Mouse (Mus musculus): ENCODE results near the gene Pck1. TPM values are rescaled to one million over a fixed set of nuclear protein-coding genes. Genes with fewer than 3 reads are reported as not detected.
A peak's percentile ranks its signal among the peaks of the same experiment; 100 is the strongest.

Gene Pck1
- polyA plus RNA-seq, 1 experiment from 2014 or later, result 0.08 TPM

DNA sequence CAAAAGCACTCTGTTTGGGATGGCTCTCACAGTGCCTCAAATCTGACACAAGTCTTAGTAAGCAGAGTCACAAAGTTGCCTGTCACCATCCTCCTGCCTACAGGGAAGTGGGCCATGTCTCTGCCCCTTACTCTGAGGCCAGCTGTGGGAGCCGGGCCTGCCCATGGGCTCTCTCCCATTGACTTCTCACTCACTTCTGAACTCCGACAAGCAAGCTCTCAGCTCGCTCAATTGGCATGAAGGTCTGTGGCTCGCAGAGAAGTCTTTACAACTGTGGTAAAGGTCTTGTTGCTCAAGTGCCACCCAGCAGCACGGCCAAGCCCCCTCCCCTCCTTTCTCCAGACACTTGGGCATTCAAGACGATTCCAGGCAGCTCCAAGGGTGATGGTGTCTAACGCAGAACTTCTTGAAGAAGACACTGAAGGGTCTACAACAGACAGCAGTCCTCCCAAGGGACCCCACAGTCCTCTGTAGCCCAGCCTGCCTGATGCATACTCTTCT lies 1.0 kb upstream of the Pck1 start:
- 84% methylated on average over 7 of the region's 7 CpGs for WGBS
- H3K4me1 ChIP-seq (replicated peaks), result no peaks in the 10 kb centered on the region
- no peaks in the 10 kb centered on the region for H3K36me3 ChIP-seq
- no peak for ATAC-seq (ENCODE audit: insufficient number of reproducible peaks, insufficient read depth, low FRiP score, low TSS enrichment, low read depth)
- H3K9ac ChIP-seq (replicated peaks), result no peak overlapping the region
- H3K27me3 ChIP-seq, result peaks cover 6% of the 10 kb centered on the region; the same call in 1 of the 2 replicates
- H3K4me2 ChIP-seq, result no peak overlapping the region
- no peak overlapping the region for H3K27ac ChIP-seq
- H3K9me3 ChIP-seq, result no peaks in the 10 kb centered on the region
- H3K4me3 ChIP-seq (replicated peaks), result no peak overlapping the region

DNA sequence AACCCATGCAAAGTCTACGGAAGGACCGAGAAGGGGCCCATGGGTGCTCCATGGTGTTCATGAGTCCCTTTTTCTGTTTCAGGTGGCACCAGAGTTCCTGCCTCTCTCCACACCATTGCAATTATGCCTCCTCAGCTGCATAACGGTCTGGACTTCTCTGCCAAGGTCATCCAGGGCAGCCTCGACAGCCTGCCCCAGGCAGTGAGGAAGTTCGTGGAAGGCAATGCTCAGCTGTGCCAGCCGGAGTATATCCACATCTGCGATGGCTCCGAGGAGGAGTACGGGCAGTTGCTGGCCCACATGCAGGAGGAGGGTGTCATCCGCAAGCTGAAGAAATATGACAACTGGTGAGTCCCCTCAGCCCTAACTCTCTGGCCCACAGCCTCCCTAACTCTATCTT lies 418 bp downstream of the Pck1 start:
- Histone ChIP-seq H3K4me2 (no peak overlapping the region), H3K27ac (no peak overlapping the region), H3K27me3 (peaks cover 6% of the 10 kb centered on the region; the same call in 1 of the 2 replicates), H3K9me3 (no peaks in the 10 kb centered on the region), H3K4me1 (replicated peaks) (no peaks in the 10 kb centered on the region), H3K4me3 (replicated peaks) (no peak overlapping the region), H3K36me3 (no peaks in the 10 kb centered on the region), H3K9ac (replicated peaks) (no peak overlapping the region)
- ATAC-seq (ENCODE audit: insufficient number of reproducible peaks, insufficient read depth, low FRiP score, low TSS enrichment, low read depth), result no peak
- WGBS, result 90% methylated on average over 10 of the region's 10 CpGs

DNA sequence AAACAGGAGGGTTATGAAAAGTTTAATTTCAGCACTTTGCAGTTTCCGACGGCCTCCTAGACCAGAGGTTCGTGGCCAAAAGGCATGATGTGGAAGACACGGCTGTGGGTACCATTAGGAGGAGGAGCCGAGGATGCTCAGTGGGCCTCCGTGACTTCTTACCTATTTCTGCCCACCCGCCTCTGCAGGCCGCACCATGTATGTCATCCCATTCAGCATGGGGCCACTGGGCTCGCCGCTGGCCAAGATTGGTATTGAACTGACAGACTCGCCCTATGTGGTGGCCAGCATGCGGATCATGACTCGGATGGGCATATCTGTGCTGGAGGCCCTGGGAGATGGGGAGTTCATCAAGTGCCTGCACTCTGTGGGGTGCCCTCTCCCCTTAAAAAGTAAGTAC lies 1.7 kb downstream of the Pck1 start:
- no peaks in the 10 kb centered on the region for H3K36me3 ChIP-seq
- peaks cover 4% of the 10 kb centered on the region for H3K4me1 ChIP-seq (replicated peaks)
- no peak overlapping the region for H3K4me3 ChIP-seq (replicated peaks)
- 90% methylated on average over 13 of the region's 13 CpGs for WGBS
- H3K27ac ChIP-seq, result no peak overlapping the region
- no peak overlapping the region for H3K9ac ChIP-seq (replicated peaks)
- H3K9me3 ChIP-seq, result no peaks in the 10 kb centered on the region
- H3K4me2 ChIP-seq, result no peak overlapping the region
- no peak for ATAC-seq (ENCODE audit: insufficient number of reproducible peaks, insufficient read depth, low FRiP score, low TSS enrichment, low read depth)
- H3K27me3 ChIP-seq, result 0 out of 2 replicates have a peak, but pooled peaks cover 6% of the 10 kb centered on the region

DNA sequence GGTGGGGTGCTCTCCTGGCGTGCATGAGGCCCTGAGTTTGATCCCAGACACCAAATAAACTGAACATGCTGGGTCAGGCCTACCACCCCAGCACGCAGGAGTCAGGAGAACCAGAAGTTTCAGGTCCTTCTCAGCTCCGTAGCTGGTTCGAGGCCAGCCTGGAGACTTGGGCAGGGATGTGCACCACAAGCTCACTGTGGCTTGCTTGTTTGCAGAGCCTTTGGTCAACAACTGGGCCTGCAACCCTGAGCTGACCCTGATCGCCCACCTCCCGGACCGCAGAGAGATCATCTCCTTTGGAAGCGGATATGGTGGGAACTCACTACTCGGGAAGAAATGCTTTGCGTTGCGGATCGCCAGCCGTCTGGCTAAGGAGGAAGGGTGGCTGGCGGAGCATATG lies 2.1 kb downstream of the Pck1 start:
- 95% methylated on average over 14 of the region's 14 CpGs for WGBS

DNA sequence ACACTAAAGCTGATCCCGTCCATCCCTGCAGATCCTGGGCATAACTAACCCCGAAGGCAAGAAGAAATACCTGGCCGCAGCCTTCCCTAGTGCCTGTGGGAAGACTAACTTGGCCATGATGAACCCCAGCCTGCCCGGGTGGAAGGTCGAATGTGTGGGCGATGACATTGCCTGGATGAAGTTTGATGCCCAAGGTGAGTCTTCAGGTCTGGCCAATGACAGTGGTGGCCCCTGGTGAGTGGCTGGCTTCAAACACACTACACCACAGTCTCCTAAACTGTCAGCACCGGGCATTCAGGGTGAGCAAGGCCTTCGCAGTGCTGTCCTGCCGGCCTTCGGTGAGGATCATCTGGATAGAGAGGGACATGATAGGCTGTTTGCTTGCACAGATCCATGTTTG lies 3.1 kb downstream of the Pck1 start:
- 90% methylated on average over 10 of the region's 10 CpGs for WGBS
- H3K36me3 ChIP-seq, result no peaks in the 10 kb centered on the region
- no peak for ATAC-seq (ENCODE audit: insufficient number of reproducible peaks, insufficient read depth, low FRiP score, low TSS enrichment, low read depth)
- no peak overlapping the region for H3K4me2 ChIP-seq
- H3K9ac ChIP-seq (replicated peaks), result no peak overlapping the region
- H3K4me3 ChIP-seq (replicated peaks), result no peak overlapping the region
- peaks cover 15% of the 10 kb centered on the region for H3K4me1 ChIP-seq (replicated peaks)
- H3K9me3 ChIP-seq, result no peaks in the 10 kb centered on the region
- no peak overlapping the region for H3K27ac ChIP-seq
- H3K27me3 ChIP-seq, result 0 out of 2 replicates have a peak, but pooled peaks cover 6% of the 10 kb centered on the region

More for the DNA sequence above, 2.1 kb downstream of the Pck1 start:
- Histone ChIP-seq H3K9ac (replicated peaks) (no peak overlapping the region), H3K4me3 (replicated peaks) (no peak overlapping the region), H3K27ac (no peak overlapping the region), H3K4me1 (replicated peaks) (peaks cover 9% of the 10 kb centered on the region), H3K4me2 (no peak overlapping the region), H3K27me3 (0 out of 2 replicates have a peak, but pooled peaks cover 6% of the 10 kb centered on the region), H3K9me3 (no peaks in the 10 kb centered on the region), H3K36me3 (no peaks in the 10 kb centered on the region)
- no peak for ATAC-seq (ENCODE audit: insufficient number of reproducible peaks, insufficient read depth, low FRiP score, low TSS enrichment, low read depth)

DNA sequence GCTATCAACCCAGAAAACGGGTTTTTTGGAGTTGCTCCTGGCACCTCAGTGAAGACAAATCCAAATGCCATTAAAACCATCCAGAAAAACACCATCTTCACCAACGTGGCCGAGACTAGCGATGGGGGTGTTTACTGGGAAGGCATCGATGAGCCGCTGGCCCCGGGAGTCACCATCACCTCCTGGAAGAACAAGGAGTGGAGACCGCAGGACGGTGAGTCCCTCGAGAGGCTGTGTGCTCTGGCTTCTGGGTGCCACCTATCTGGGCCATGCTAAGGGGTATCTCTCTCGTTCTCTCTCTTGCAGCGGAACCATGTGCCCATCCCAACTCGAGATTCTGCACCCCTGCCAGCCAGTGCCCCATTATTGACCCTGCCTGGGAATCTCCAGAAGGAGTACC lies 4.1 kb downstream of the Pck1 start:
- H3K36me3 ChIP-seq, result no peaks in the 10 kb centered on the region
- no peak overlapping the region for H3K9ac ChIP-seq (replicated peaks)
- no peak overlapping the region for H3K4me2 ChIP-seq
- H3K4me1 ChIP-seq (replicated peaks), result peaks cover 22% of the 10 kb centered on the region
- H3K27me3 ChIP-seq, result 0 out of 2 replicates have a peak, but pooled peaks cover 7% of the 10 kb centered on the region
- ATAC-seq (ENCODE audit: insufficient number of reproducible peaks, insufficient read depth, low FRiP score, low TSS enrichment, low read depth), result no peak
- H3K9me3 ChIP-seq, result no peaks in the 10 kb centered on the region
- no peak overlapping the region for H3K4me3 ChIP-seq (replicated peaks)
- no peak overlapping the region for H3K27ac ChIP-seq
- WGBS, result 86% methylated on average over 13 of the region's 13 CpGs

DNA sequence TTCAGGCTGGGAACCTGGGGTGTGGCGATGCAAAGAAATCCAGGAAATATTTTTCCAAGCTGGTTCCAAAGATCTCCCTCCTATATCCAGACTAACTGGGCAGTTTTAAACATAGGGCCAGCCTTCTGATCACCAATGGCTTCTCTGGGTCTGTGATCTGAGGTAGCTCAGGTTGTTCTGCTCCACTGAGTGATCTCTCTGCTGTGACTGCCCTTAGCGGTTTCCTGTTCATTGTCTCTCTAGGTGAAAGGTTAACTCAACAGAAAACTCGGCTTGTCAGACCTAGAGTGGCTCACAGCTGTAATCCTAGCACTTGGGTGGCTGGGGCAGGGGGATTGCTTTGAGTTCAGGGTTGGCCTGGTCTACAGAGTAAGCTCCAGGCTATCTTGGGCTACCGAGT lies 4.5 kb downstream of the Pck1 start:
- no peak for ATAC-seq (ENCODE audit: insufficient number of reproducible peaks, insufficient read depth, low FRiP score, low TSS enrichment, low read depth)
- Histone ChIP-seq H3K9me3 (no peaks in the 10 kb centered on the region), H3K4me1 (replicated peaks) (peaks cover 27% of the 10 kb centered on the region), H3K9ac (replicated peaks) (no peak overlapping the region), H3K4me2 (no peak overlapping the region), H3K4me3 (replicated peaks) (no peak overlapping the region), H3K36me3 (no peaks in the 10 kb centered on the region), H3K27ac (no peak overlapping the region), H3K27me3 (0 out of 2 replicates have a peak, but pooled peaks cover 6% of the 10 kb centered on the region)
- WGBS, result 72% methylated on average over 4 of the region's 4 CpGs

DNA sequence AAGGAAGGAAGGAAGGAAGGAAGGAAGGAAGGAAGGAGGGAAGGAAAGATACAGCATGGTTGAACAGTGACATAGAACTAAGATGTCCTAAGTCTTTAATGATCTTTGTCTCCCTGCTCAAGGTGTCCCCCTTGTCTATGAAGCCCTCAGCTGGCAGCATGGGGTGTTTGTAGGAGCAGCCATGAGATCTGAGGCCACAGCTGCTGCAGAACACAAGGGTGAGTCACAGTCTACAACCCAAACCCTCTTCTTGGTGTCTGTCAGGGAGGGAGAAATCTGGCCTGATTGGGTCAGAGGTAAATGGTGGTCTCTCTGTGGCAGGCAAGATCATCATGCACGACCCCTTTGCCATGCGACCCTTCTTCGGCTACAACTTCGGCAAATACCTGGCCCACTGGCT lies 5.0 kb downstream of the Pck1 start:
- no peak for ATAC-seq (ENCODE audit: insufficient number of reproducible peaks, insufficient read depth, low FRiP score, low TSS enrichment, low read depth)
- 95% methylated on average over 4 of the region's 4 CpGs for WGBS
- Histone ChIP-seq H3K4me3 (replicated peaks) (no peak overlapping the region), H3K9ac (replicated peaks) (no peak overlapping the region), H3K9me3 (no peaks in the 10 kb centered on the region), H3K4me2 (no peak overlapping the region), H3K27ac (no peak overlapping the region), H3K36me3 (no peaks in the 10 kb centered on the region), H3K27me3 (0 out of 2 replicates have a peak, but pooled peaks cover 6% of the 10 kb centered on the region), H3K4me1 (replicated peaks) (peaks cover 29% of the 10 kb centered on the region)

DNA sequence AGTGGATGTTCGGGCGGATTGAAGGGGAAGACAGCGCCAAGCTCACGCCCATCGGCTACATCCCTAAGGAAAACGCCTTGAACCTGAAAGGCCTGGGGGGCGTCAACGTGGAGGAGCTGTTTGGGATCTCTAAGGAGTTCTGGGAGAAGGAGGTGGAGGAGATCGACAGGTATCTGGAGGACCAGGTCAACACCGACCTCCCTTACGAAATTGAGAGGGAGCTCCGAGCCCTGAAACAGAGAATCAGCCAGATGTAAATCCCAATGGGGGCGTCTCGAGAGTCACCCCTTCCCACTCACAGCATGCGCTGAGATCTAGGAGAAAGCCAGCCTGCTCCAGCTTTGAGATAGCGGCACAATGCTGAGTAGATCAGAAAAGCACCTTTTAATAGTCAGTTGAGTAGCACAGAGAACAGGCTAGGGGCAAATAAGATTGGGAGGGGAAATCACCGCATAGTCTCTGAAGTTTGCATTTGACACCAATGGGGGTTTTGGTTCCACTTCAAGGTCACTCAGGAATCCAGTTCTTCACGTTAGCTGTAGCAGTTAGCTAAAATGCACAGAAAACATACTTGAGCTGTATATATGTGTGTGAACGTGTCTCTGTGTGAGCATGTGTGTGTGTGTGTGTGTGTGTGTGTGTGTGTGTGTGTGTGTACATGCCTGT lies 5.7 kb downstream of the Pck1 start:
- H3K4me2 ChIP-seq, result no peak overlapping the region

DNA sequence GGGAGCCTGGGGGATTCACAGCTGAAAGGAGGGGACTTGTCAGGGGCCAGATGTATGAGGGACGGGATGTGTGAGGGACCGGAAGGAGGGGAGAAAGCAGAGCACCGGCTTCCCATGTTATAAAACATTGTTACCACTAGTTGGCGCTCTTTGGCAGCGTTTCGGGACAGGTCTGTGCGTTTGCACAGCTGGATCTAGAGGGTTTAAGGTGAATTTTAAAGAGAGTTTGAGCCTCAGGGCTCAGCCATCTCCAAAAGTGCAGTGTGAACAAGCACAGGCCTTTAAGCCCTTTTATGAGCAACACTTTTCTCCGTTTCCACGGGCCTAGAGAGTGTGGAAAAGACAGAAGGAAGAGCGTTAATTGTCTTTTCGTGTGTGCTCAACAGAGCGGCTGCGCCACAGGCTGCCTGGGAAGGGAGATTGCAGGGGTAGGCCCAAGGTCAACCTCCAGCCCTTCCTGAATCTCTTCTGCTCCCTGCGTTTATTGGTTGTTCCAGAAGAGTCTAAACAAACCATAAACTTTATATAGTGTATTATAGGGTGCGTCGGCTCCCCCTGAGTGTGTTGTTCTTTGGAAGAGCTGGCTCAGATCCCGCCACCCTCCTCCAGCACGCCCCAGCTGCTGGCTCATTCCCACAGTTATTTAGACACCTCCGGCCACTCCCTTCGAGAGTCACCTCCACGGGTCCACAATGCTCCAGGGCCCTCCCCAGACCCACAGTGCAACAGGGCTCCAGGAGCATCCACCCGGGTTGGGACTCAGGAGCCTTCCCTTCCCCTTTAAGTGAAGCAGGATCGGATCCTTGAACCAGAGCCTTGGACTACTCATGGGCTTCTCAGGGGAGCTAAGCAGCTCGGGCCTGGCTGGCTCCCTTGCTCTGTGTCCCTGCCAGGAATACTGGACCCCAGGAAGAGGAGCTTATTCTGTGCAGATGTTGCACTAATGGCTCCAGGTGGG lies 6.8 kb downstream of the Pck1 start:
- Histone ChIP-seq H3K9me3 (no peaks in the 10 kb centered on the region), H3K4me2 (peak overlapping the region; percentile 17; the same call in 1 of the 2 replicates), H3K9ac (replicated peaks) (no peak overlapping the region), H3K27ac (peak overlapping the region; percentile 88), H3K36me3 (no peaks in the 10 kb centered on the region), H3K4me1 (replicated peaks) (peaks cover 29% of the 10 kb centered on the region), H3K27me3 (peaks cover 7% of the 10 kb centered on the region; the same call in 1 of the 2 replicates), H3K4me3 (replicated peaks) (no peak overlapping the region)
- ATAC-seq (ENCODE audit: insufficient number of reproducible peaks, insufficient read depth, low FRiP score, low TSS enrichment, low read depth), result peak; percentile 84
- WGBS, result 24% methylated on average over 24 of the region's 24 CpGs

More for the DNA sequence above, 5.7 kb downstream of the Pck1 start:
- H3K36me3 ChIP-seq, result no peaks in the 10 kb centered on the region
- no peak overlapping the region for H3K9ac ChIP-seq (replicated peaks)
- no peak overlapping the region for H3K4me3 ChIP-seq (replicated peaks)
- H3K4me1 ChIP-seq (replicated peaks), result peaks cover 29% of the 10 kb centered on the region
- no peak for ATAC-seq (ENCODE audit: insufficient number of reproducible peaks, insufficient read depth, low FRiP score, low TSS enrichment, low read depth)
- H3K27ac ChIP-seq, result no peak overlapping the region
- 0 out of 2 replicates have a peak, but pooled peaks cover 6% of the 10 kb centered on the region for H3K27me3 ChIP-seq
- H3K9me3 ChIP-seq, result no peaks in the 10 kb centered on the region
- 89% methylated on average over 19 of the region's 19 CpGs for WGBS

DNA sequence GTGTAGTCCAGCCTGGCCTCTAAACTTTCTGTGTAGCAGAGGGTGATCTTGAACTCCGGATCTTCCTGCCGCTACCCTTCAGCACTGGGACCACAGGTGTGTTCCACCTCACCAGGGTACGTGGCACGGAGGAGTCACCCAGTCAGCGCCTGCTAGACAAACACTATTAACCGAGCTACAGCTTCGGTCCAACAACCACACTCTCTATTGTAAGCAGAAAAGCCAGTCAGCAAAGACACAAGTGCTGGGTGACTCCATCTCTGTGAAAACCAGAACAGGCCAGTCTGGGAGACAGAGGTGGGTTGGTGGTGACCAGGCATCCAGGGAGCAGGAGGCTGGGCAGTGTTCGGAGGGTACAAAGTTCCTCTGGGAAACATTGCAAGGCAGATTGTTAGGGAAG lies 10.5 kb downstream of the Pck1 start:
- Histone ChIP-seq H3K36me3 (no peaks in the 10 kb centered on the region), H3K27ac (no peak overlapping the region), H3K27me3 (peaks cover 21% of the 10 kb centered on the region; the same call in 1 of the 2 replicates), H3K9ac (replicated peaks) (no peak overlapping the region), H3K9me3 (no peaks in the 10 kb centered on the region), H3K4me3 (replicated peaks) (no peak overlapping the region), H3K4me1 (replicated peaks) (peaks cover 33% of the 10 kb centered on the region), H3K4me2 (no peak overlapping the region)
- no peak for ATAC-seq (ENCODE audit: insufficient number of reproducible peaks, insufficient read depth, low FRiP score, low TSS enrichment, low read depth)
- 80% methylated on average over 8 of the region's 8 CpGs for WGBS
